Mouse (Mus musculus) left cerebral cortex, adult 2 months (tissue): ENCODE measurements around the gene Dock8. TPM values are rescaled to one million over a fixed set of nuclear protein-coding genes. Genes with fewer than 3 reads are reported as not detected.

Experiments used
- DNase-seq, 2 experiments: peaks; one replicate each; pipeline ENCODE4 v3.0.0; 2021 to 2022; ENCODE audit warnings: low spot score in 2 of 2, mixed read lengths in 1 of 2; ENCODE audit errors: extremely low spot score in 1 of 2
- H3K27ac ChIP-seq: fragments of 200-600 bp; 2 replicates; pipeline ENCODE4 v1.8.1; 2022
- H3K4me3 ChIP-seq: fragments of 200-600 bp; 2 replicates; pipeline ENCODE4 v1.8.1; 2022
- CTCF ChIP-seq: fragments of 200-600 bp; IDR thresholded peaks from 2 replicates; pipeline ENCODE4 v1.8.1; 2022; ENCODE audit warnings: antibody characterized with exemption, mild to moderate bottlenecking, moderate library complexity
- intact Hi-C: fragments of 180-260 bp; cut with DNase I; formaldehyde crosslinking; loops from one replicate; pipeline ENCODE4 v1.15.1; 2025
- total RNA-seq, 2 experiments: library from RNA; stranded (reverse); gene quantifications; 2 replicates each; pipeline ENCODE4 v1.2.3; 2021

Gene Dock8
- total RNA-seq, 2 experiments from 2014 or later: 3.5 to 4.6 TPM

- DNase-seq: no peak
Measured at GRCm38 (mm10) chr19:25180024-25180423, 180.7 kb downstream of the Dock8 start.

GRCm38 (mm10) chr19:25180547-25180946, 181.2 kb downstream of the Dock8 start:
- H3K4me3 ChIP-seq: no peak overlapping the region

More at GRCm38 (mm10) chr19:25180024-25180423, 180.7 kb downstream of the Dock8 start:
- no peak overlapping the region for H3K4me3 ChIP-seq
- TF ChIP-seq CTCF: no peak
- H3K27ac ChIP-seq: no peak overlapping the region
- intact Hi-C loops: no loop called here

GRCm38 (mm10) chr19:25184076-25184475, 184.7 kb downstream of the Dock8 start:
- no peak for TF ChIP-seq CTCF
- no peak overlapping the region for H3K4me3 ChIP-seq
- no peak overlapping the region for H3K27ac ChIP-seq
- intact Hi-C loops: no loop called here
- no peak for DNase-seq

More at GRCm38 (mm10) chr19:25180547-25180946, 181.2 kb downstream of the Dock8 start:
- TF ChIP-seq CTCF: no peak
- no peak for DNase-seq
- intact Hi-C loops: no loop called here
- no peak overlapping the region for H3K27ac ChIP-seq

GRCm38 (mm10) chr19:25186316-25186715, 187.0 kb downstream of the Dock8 start:
- no peak for DNase-seq
- no peak overlapping the region for H3K4me3 ChIP-seq
- intact Hi-C loops: no loop called here
- no peak for TF ChIP-seq CTCF
- H3K27ac ChIP-seq: no peak overlapping the region

- TF ChIP-seq CTCF: no peak
- Histone ChIP-seq H3K27ac (no peak overlapping the region), H3K4me3 (no peak overlapping the region)
- DNase-seq: peak in 1 of 2 experiments; percentile 17
- intact Hi-C loops: no loop called here
Measured at GRCm38 (mm10) chr19:25187681-25188080, 188.3 kb downstream of the Dock8 start.

GRCm38 (mm10) chr19:25193751-25194150, 194.4 kb downstream of the Dock8 start:
- TF ChIP-seq CTCF: no peak
- Histone ChIP-seq H3K27ac (no peak overlapping the region), H3K4me3 (no peak overlapping the region)
- no peak for DNase-seq
- intact Hi-C loops: no loop called here

- no peak for DNase-seq
- no peak overlapping the region for H3K27ac ChIP-seq
- TF ChIP-seq CTCF: no peak
- intact Hi-C loops: no loop called here
- no peak overlapping the region for H3K4me3 ChIP-seq
Measured at GRCm38 (mm10) chr19:25200081-25200860, 200.9 kb downstream of the Dock8 start.

GRCm38 (mm10) chr19:25203077-25203476, 203.7 kb downstream of the Dock8 start:
- intact Hi-C loops: no loop called here
- no peak for TF ChIP-seq CTCF

GRCm38 (mm10) chr19:25206969-25207368, 207.6 kb downstream of the Dock8 start:
- TF ChIP-seq CTCF: no peak
- no peak for DNase-seq
- Histone ChIP-seq H3K4me3 (no peak overlapping the region), H3K27ac (no peak overlapping the region)
- intact Hi-C loops: no loop called here

More at GRCm38 (mm10) chr19:25203077-25203476, 203.7 kb downstream of the Dock8 start:
- no peak for DNase-seq
- Histone ChIP-seq H3K27ac (no peak overlapping the region), H3K4me3 (no peak overlapping the region)

GRCm38 (mm10) chr19:25207731-25208361, 208.5 kb downstream of the Dock8 start:
- DNase-seq: no peak
- H3K27ac ChIP-seq: no peak overlapping the region
- no peak for TF ChIP-seq CTCF
- H3K4me3 ChIP-seq: no peak overlapping the region
- intact Hi-C loops: no loop called here

- no peak for DNase-seq
- Histone ChIP-seq H3K4me3 (no peak overlapping the region), H3K27ac (no peak overlapping the region)
- intact Hi-C loops: no loop called here
- TF ChIP-seq CTCF: no peak
Measured at GRCm38 (mm10) chr19:25208596-25209110, 209.3 kb downstream of the Dock8 start.

GRCm38 (mm10) chr19:25220611-25221010, 221.3 kb downstream of the Dock8 start:
- DNase-seq: no peak
- Histone ChIP-seq H3K27ac (no peak overlapping the region), H3K4me3 (no peak overlapping the region)
- intact Hi-C loops: no loop called here
- TF ChIP-seq CTCF: no peak
